Mouse (Mus musculus): ENCODE measurements around the gene Lypd6. TPM values are rescaled to one million over a fixed set of nuclear protein-coding genes. Genes with fewer than 3 reads are reported as not detected.

Gene Lypd6
- polyA plus RNA-seq, 1 experiment from 2014 or later: 1.7 TPM

DNA sequence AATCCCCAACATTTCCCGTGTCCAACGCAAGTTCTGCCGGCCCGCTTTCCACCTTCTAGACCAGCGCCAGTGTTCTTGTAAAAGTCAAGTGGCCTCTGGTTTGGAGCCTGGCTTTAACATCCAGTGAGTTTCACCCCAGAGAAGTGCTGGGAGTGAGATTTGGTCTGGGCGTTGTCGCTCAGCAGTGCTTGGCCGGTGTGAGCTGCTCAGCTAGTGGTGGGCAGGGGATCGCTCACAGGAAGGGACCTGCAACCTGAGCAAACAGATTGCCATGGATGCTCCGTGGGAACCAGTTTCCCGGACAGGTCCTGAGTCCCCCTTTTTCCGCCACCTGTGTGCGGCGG lies 355 bp upstream of the Lypd6 start:
- Histone ChIP-seq H3K4me2 (ENCODE audit: low read depth, low read length) (peak overlapping the region; percentile 98), H3K9me3 (ENCODE audit: control insufficient read depth, low read length) (no peaks in the 10 kb centered on the region), H3K4me1 (replicated peaks; ENCODE audit: control insufficient read depth, insufficient read depth, low read length) (peaks cover 3% of the 10 kb centered on the region; the same call in 1 of the 2 replicates), H3K36me3 (ENCODE audit: control insufficient read depth, insufficient read depth, low read length) (no peaks in the 10 kb centered on the region), H3K27ac (ENCODE audit: low read length) (no peak overlapping the region), H3K9ac (ENCODE audit: low read length) (peak overlapping the region; percentile 36; the same call in 1 of the 2 replicates), H3K4me3 (ENCODE audit: low read length) (peak overlapping the region; percentile 62), H3K27me3 (ENCODE audit: control insufficient read depth, insufficient read depth, low read depth, low read length) (peaks cover 14% of the 10 kb centered on the region)
- WGBS: 1% methylated on average over 14 of the region's 14 CpGs
- peak; percentile 66 for ATAC-seq (ENCODE audit: low read depth)

DNA sequence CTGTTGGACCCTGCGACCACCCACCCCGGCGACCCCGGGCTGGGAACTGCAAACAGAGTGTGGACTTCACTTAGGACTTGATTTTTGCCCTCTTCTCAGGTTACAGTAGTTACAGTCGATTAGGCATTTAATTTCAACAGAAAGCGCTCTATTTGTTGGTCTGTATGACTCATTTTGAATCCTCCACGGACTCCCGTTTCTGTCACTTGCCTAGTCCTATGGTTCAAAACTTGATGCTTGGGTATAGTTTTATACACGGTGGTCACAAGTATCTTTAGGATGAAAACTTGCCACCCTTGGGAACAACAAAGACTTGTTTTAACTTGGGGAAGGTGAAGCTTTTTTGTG lies 713 bp downstream of the Lypd6 start:
- WGBS: under 1% methylated on average over 9 of the region's 9 CpGs
- no peak for ATAC-seq (ENCODE audit: low read depth)
- Histone ChIP-seq H3K27ac (ENCODE audit: low read length) (no peak overlapping the region), H3K9me3 (ENCODE audit: control insufficient read depth, low read length) (no peaks in the 10 kb centered on the region), H3K4me2 (ENCODE audit: low read depth, low read length) (peak overlapping the region; percentile 98), H3K27me3 (ENCODE audit: control insufficient read depth, insufficient read depth, low read depth, low read length) (peaks cover 14% of the 10 kb centered on the region), H3K9ac (ENCODE audit: low read length) (peak overlapping the region; percentile 57), H3K36me3 (ENCODE audit: control insufficient read depth, insufficient read depth, low read length) (no peaks in the 10 kb centered on the region), H3K4me1 (replicated peaks; ENCODE audit: control insufficient read depth, insufficient read depth, low read length) (peaks cover 3% of the 10 kb centered on the region; the same call in 1 of the 2 replicates), H3K4me3 (ENCODE audit: low read length) (peak overlapping the region; percentile 62)

DNA sequence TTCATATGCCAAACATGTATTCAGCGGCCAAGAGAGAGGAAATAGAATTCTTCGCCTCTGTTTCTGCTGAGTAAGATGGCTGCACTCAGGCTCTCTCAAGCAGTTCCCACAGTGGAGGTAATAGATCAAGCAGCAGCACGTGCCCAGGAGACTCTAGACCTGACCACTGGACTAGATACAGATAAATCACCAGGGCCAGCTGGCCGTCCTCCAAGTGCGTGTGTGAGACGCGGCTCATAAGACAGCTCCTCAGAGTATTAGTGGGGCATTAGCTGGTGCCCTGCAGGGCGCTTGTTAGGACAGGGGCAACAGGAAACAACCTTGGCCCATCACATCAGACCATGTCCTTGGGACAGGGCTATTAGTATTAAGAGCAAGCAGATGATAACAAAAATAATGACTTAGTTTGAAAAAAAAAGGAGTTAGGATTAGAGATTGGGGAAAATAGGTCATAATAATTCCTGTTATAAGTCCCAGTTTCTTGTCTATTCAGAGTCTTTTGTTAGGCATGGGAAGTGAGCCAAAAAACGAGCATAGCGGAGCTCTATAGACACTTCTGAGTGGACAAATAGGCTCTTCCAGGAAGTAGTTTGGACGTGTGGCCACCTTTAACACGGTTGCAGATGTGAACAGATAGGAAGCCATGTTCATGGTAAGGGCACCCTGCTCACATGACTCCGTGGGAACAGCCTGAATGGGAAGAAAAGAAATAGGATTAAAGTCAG lies 3.5 kb downstream of the Lypd6 start:
- Histone ChIP-seq H3K4me2 (ENCODE audit: low read depth, low read length) (no peak overlapping the region), H3K4me1 (replicated peaks; ENCODE audit: control insufficient read depth, insufficient read depth, low read length) (peaks cover 3% of the 10 kb centered on the region; the same call in 1 of the 2 replicates), H3K27ac (ENCODE audit: low read length) (no peak overlapping the region), H3K36me3 (ENCODE audit: control insufficient read depth, insufficient read depth, low read length) (no peaks in the 10 kb centered on the region), H3K27me3 (ENCODE audit: control insufficient read depth, insufficient read depth, low read depth, low read length) (peaks cover 14% of the 10 kb centered on the region), H3K9me3 (ENCODE audit: control insufficient read depth, low read length) (no peaks in the 10 kb centered on the region), H3K4me3 (ENCODE audit: low read length) (no peak overlapping the region), H3K9ac (ENCODE audit: low read length) (no peak overlapping the region)
- WGBS: 39% methylated on average over 13 of the region's 13 CpGs
- no peak for ATAC-seq (ENCODE audit: low read depth)

DNA sequence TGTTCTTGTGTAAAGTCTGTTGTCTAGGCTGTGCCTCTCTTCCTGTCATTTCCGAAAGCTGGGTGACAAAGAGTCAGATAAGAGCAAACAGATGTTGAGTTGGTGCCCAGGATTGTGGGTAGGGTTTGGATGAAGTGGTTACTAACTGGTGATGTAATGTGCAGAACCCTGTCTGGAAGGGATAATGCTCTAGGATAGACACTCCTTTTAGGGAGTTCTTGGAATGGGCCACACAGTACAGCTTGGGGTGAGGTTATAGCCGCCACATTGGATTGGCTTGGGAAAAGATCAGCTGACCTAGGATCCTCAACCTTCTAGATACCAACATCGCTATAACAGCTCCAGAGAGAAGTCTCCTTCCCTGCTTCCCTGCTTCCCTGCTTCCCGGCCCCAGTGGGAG lies 5.9 kb downstream of the Lypd6 start:
- Histone ChIP-seq H3K9ac (ENCODE audit: low read length) (no peak overlapping the region), H3K9me3 (ENCODE audit: control insufficient read depth, low read length) (no peaks in the 10 kb centered on the region), H3K4me1 (replicated peaks; ENCODE audit: control insufficient read depth, insufficient read depth, low read length) (no peaks in the 10 kb centered on the region), H3K36me3 (ENCODE audit: control insufficient read depth, insufficient read depth, low read length) (no peaks in the 10 kb centered on the region), H3K27me3 (ENCODE audit: control insufficient read depth, insufficient read depth, low read depth, low read length) (peaks cover 11% of the 10 kb centered on the region), H3K4me2 (ENCODE audit: low read depth, low read length) (no peak overlapping the region), H3K27ac (ENCODE audit: low read length) (no peak overlapping the region), H3K4me3 (ENCODE audit: low read length) (no peak overlapping the region)
- no peak for ATAC-seq (ENCODE audit: low read depth)
- 77% methylated on average over 4 of the region's 4 CpGs for WGBS

DNA sequence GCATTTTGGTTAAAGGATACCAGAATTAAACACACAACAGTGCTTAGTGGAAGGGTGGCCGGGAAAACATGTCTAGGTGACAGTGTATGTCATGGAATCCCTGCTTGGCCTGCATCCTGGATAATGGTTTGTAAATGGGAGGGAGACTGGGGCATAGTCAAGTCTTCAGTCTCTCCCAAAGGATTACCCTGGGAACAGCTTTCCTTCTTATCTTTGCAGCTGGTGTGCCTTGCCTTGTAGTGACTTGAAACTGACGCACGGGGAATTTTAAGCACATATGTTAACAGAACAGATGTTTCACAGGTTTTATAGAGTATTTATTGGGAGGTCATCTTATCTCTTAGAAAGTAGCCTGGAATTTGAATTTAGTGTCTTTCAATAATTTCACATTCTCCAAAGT lies 18.5 kb downstream of the Lypd6 start:
- ATAC-seq (ENCODE audit: low read depth): no peak
- 52% methylated on average over 3 of the region's 3 CpGs for WGBS
- no peak overlapping the region for H3K27ac ChIP-seq (ENCODE audit: low read length)
- H3K4me3 ChIP-seq (ENCODE audit: low read length): no peak overlapping the region
- H3K9me3 ChIP-seq (ENCODE audit: control insufficient read depth, low read length): no peaks in the 10 kb centered on the region
- no peak overlapping the region for H3K9ac ChIP-seq (ENCODE audit: low read length)
- no peaks in the 10 kb centered on the region for H3K4me1 ChIP-seq (replicated peaks; ENCODE audit: control insufficient read depth, insufficient read depth, low read length)
- no peaks in the 10 kb centered on the region for H3K36me3 ChIP-seq (ENCODE audit: control insufficient read depth, insufficient read depth, low read length)
- no peak overlapping the region for H3K4me2 ChIP-seq (ENCODE audit: low read depth, low read length)
- no peaks in the 10 kb centered on the region for H3K27me3 ChIP-seq (ENCODE audit: control insufficient read depth, insufficient read depth, low read depth, low read length)

- Histone ChIP-seq H3K9me3 (ENCODE audit: control insufficient read depth, low read length) (no peaks in the 10 kb centered on the region), H3K27ac (ENCODE audit: low read length) (no peak overlapping the region), H3K4me3 (ENCODE audit: low read length) (no peak overlapping the region), H3K27me3 (ENCODE audit: control insufficient read depth, insufficient read depth, low read depth, low read length) (no peaks in the 10 kb centered on the region), H3K4me1 (replicated peaks; ENCODE audit: control insufficient read depth, insufficient read depth, low read length) (no peaks in the 10 kb centered on the region), H3K9ac (ENCODE audit: low read length) (no peak overlapping the region), H3K4me2 (ENCODE audit: low read depth, low read length) (no peak overlapping the region), H3K36me3 (ENCODE audit: control insufficient read depth, insufficient read depth, low read length) (no peaks in the 10 kb centered on the region)
- WGBS: 70% methylated on average over 3 of the region's 3 CpGs
- ATAC-seq (ENCODE audit: low read depth): no peak
Measured at GRCm38 (mm10) chr2:50087761-50088160, 21.5 kb downstream of the Lypd6 start.

- WGBS: 53% methylated on average over 3 of the region's 3 CpGs
- Histone ChIP-seq H3K27ac (ENCODE audit: low read length) (no peak overlapping the region), H3K27me3 (ENCODE audit: control insufficient read depth, insufficient read depth, low read depth, low read length) (no peaks in the 10 kb centered on the region), H3K9me3 (ENCODE audit: control insufficient read depth, low read length) (no peaks in the 10 kb centered on the region), H3K9ac (ENCODE audit: low read length) (no peak overlapping the region), H3K36me3 (ENCODE audit: control insufficient read depth, insufficient read depth, low read length) (no peaks in the 10 kb centered on the region), H3K4me1 (replicated peaks; ENCODE audit: control insufficient read depth, insufficient read depth, low read length) (peaks cover 3% of the 10 kb centered on the region; the same call in 1 of the 2 replicates), H3K4me2 (ENCODE audit: low read depth, low read length) (no peak overlapping the region), H3K4me3 (ENCODE audit: low read length) (no peak overlapping the region)
- no peak for ATAC-seq (ENCODE audit: low read depth)
Measured at GRCm38 (mm10) chr2:50096336-50096735, 30.1 kb downstream of the Lypd6 start.

DNA sequence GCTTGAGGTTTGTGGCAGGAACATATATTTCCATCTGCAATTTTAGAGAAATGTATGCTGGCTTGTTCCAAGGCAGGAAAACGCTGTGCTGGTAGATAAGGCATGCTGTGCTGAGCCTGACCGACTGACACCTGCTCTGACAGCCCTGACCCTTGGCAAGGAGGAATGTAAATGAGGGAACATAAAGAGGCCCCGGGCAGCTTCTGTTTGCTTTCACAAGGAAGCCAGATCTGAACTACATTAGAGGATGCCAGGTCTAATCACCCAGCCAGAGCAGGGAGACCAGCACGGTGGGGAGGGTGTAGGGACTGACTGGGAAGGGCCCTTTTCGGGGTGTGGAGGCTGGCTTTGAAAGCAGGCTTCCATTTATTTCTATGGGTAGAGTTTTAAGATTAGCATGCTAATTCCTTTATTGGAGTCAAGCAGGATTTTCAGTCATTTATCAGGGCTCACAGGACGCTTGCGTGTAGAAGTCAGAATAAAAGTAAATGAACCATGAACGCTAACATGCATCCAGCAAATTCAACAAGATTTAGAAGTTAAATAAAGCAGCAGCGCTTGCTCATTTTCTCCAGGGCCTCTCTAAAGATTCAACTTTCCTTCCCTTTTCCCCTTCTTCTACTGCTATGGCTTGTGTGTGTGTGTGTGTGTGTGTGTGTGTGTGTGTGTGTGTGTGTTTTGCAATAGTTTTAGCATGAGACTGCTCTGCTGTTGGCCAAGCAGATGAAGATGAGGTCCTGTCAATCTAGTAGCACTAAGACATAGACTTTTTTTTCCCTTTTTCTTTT lies 34.3 kb downstream of the Lypd6 start:
- 28% methylated on average over 9 of the region's 9 CpGs for WGBS
- H3K27ac ChIP-seq (ENCODE audit: low read length): no peak overlapping the region
- peaks cover 3% of the 10 kb centered on the region; the same call in 1 of the 2 replicates for H3K4me1 ChIP-seq (replicated peaks; ENCODE audit: control insufficient read depth, insufficient read depth, low read length)
- H3K9ac ChIP-seq (ENCODE audit: low read length): no peak overlapping the region
- peak; percentile 41; the same call in 1 of the 2 replicates for ATAC-seq (ENCODE audit: low read depth)
- H3K27me3 ChIP-seq (ENCODE audit: control insufficient read depth, insufficient read depth, low read depth, low read length): no peaks in the 10 kb centered on the region
- H3K4me3 ChIP-seq (ENCODE audit: low read length): no peak overlapping the region
- no peaks in the 10 kb centered on the region for H3K9me3 ChIP-seq (ENCODE audit: control insufficient read depth, low read length)
- H3K36me3 ChIP-seq (ENCODE audit: control insufficient read depth, insufficient read depth, low read length): no peaks in the 10 kb centered on the region
- H3K4me2 ChIP-seq (ENCODE audit: low read depth, low read length): no peak overlapping the region

- Histone ChIP-seq H3K27ac (ENCODE audit: low read length) (no peak overlapping the region), H3K4me3 (ENCODE audit: low read length) (no peak overlapping the region), H3K36me3 (ENCODE audit: control insufficient read depth, insufficient read depth, low read length) (no peaks in the 10 kb centered on the region), H3K9ac (ENCODE audit: low read length) (no peak overlapping the region), H3K4me2 (ENCODE audit: low read depth, low read length) (no peak overlapping the region), H3K27me3 (ENCODE audit: control insufficient read depth, insufficient read depth, low read depth, low read length) (no peaks in the 10 kb centered on the region), H3K9me3 (ENCODE audit: control insufficient read depth, low read length) (no peaks in the 10 kb centered on the region), H3K4me1 (replicated peaks; ENCODE audit: control insufficient read depth, insufficient read depth, low read length) (peaks cover 3% of the 10 kb centered on the region; the same call in 1 of the 2 replicates)
- 81% methylated on average over 1 of the region's 1 CpGs for WGBS
- no peak for ATAC-seq (ENCODE audit: low read depth)
Measured at GRCm38 (mm10) chr2:50101152-50101450, 34.9 kb downstream of the Lypd6 start.
